Mouse (Mus musculus) kidney, embryonic 16.5 days (tissue): ENCODE data around the gene Bik. TPM values are rescaled to one million over a fixed set of nuclear protein-coding genes. Genes with fewer than 3 reads are reported as not detected.
A peak's percentile ranks its signal among the peaks of the same experiment; 100 is the strongest.

Experiments used
- ATAC-seq: fragments of 200-750 bp; cut with Nextera tagmentation; 2 replicates; pipeline ENCODE4 v1.8.0; 2017; ENCODE audit warnings: moderate TSS enrichment; ENCODE audit not compliant: low FRiP score, low TSS enrichment
- H3K27ac ChIP-seq: fragments of 300-500 bp; sonication (generic); 2 replicates; pipeline ENCODE4 v1.5.1; 2014; ENCODE audit warnings: low read length
- H3K27me3 ChIP-seq: fragments of 300-500 bp; sonication (generic); 2 replicates; pipeline ENCODE4 v1.6.1; 2014; ENCODE audit warnings: low read length, control low read depth, mixed read lengths; ENCODE audit not compliant: insufficient read depth
- H3K36me3 ChIP-seq: fragments of 300-500 bp; sonication (generic); 2 replicates; pipeline ENCODE4 v1.6.1; 2014; ENCODE audit warnings: low read length, control low read depth, mixed read lengths; ENCODE audit not compliant: insufficient read depth
- H3K4me1 ChIP-seq: fragments of 300-500 bp; sonication (generic); 2 replicates; pipeline ENCODE4 v1.6.1; 2014; ENCODE audit warnings: low read length, control low read depth, mixed read lengths; ENCODE audit not compliant: insufficient read depth
- H3K4me2 ChIP-seq: fragments of 300-500 bp; sonication (generic); replicated peaks from 2 replicates; pipeline ENCODE4 v1.6.1; 2014; ENCODE audit warnings: low read depth, low read length
- H3K4me3 ChIP-seq: fragments of 300-500 bp; sonication (generic); 2 replicates; pipeline ENCODE4 v1.5.1; 2014; ENCODE audit warnings: mild to moderate bottlenecking, low read length
- H3K9ac ChIP-seq: fragments of 300-500 bp; sonication (generic); replicated peaks from 2 replicates; pipeline ENCODE4 v1.6.1; 2014; ENCODE audit warnings: low read length
- H3K9me3 ChIP-seq: fragments of 300-500 bp; sonication (generic); 2 replicates; pipeline ENCODE4 v1.6.1; 2016; ENCODE audit warnings: low read length, control low read depth
- WGBS: fragments of 180-500 bp; shearing (Covaris S2); extraction: QIAGEN DNeasy Blood & Tissue Kit; methylation state at CpG from one replicate; pipeline ENCODE4 v1.1.7; 2014; 5-methylcytosine and 5-hydroxymethylcytosine counted together
- polyA plus RNA-seq: library from polyadenylated mRNA; unstranded; fragments of >200 nt; fragmentation: Nextera tagmentation; extraction: Ambion mirVana; gene quantifications from 2 replicates; pipeline ENCODE4 v1.2.1, GENCODE M21; 2015

Bik gene
- polyA plus RNA-seq, 1 experiment from 2014 or later = 11.9 TPM

DNA sequence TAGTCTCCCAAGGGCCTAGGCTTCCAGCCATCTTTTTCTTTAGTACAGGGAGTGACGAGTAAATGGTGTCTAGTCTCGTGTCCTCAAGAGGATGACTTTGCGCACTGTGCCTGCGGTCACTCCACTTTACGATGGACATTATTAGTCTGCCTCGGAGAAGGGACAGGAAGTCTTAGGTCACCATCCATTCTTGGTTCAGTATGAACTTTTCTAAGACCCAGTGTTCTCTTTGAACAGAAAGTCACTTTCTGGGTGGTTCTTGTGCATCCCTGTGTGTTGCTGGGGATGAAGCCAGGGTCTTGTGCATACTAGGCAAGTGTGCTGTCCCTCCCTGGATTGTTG lies 9.2 kb downstream of the Bik start:
- Histone ChIP-seq H3K36me3 (no peaks in the 10 kb centered on the region), H3K4me3 (no peak overlapping the region), H3K27ac (no peak overlapping the region), H3K9ac (no peak overlapping the region), H3K4me1 (peaks cover 15% of the 10 kb centered on the region), H3K4me2 (no peak overlapping the region), H3K27me3 (no peaks in the 10 kb centered on the region), H3K9me3 (no peaks in the 10 kb centered on the region)
- WGBS = 67% methylated on average over 6 of the region's 6 CpGs
- no peak for ATAC-seq

GRCm38 (mm10) chr15:83538855-83539254 lies 12.2 kb downstream of the Bik start:
- Histone ChIP-seq H3K9me3 (no peaks in the 10 kb centered on the region), H3K4me1 (peaks cover 14% of the 10 kb centered on the region), H3K4me2 (no peak overlapping the region), H3K4me3 (no peak overlapping the region), H3K27me3 (no peaks in the 10 kb centered on the region), H3K27ac (no peak overlapping the region), H3K9ac (no peak overlapping the region), H3K36me3 (no peaks in the 10 kb centered on the region)
- no peak for ATAC-seq
- WGBS = 100% methylated on average over 2 of the region's 2 CpGs

GRCm38 (mm10) chr15:83539905-83540304 lies 13.2 kb downstream of the Bik start:
- H3K27me3 ChIP-seq = no peaks in the 10 kb centered on the region
- no peak overlapping the region for H3K4me3 ChIP-seq
- peaks cover 14% of the 10 kb centered on the region for H3K4me1 ChIP-seq
- 41% methylated on average over 4 of the region's 4 CpGs for WGBS
- H3K27ac ChIP-seq = no peak overlapping the region
- no peak overlapping the region for H3K4me2 ChIP-seq
- no peaks in the 10 kb centered on the region for H3K9me3 ChIP-seq
- no peaks in the 10 kb centered on the region for H3K36me3 ChIP-seq
- no peak overlapping the region for H3K9ac ChIP-seq
- 0 out of 2 replicates have a peak, but pooled peaks have one; percentile 46 for ATAC-seq

DNA sequence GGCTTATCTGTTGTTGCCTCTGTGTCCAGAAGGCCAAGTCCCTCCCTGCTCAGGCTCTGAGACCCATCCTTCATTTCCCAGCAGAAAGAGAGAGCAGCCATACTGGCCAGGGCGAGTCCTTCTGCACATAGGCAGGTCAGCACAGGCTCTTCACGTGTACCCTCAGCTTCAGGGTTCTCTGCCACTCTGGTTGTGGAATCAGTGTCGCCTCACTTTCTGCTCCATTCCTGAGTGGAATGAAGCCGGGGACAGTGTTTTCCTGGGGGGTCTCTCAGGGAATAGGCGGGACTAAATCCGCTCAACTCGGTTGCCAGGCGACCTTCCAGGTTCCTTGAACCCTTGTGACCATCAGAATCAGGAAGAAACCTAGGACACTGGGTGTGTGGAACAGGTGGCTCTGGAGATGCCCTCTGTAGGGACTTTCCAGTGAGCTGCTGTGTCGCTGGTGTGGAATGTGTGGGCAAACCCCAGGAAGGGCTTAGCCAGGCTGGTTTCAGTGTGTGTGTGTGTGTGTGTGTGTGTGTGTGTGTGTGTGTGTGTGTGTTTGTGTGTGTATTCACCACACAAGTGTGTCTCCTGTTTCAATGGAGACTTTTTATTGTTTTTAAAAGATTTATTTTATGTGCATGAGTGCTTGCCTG lies 15.1 kb downstream of the Bik start:
- no peak overlapping the region for H3K9ac ChIP-seq
- ATAC-seq = no peak
- no peak overlapping the region for H3K4me2 ChIP-seq
- no peak overlapping the region for H3K4me3 ChIP-seq
- no peaks in the 10 kb centered on the region for H3K27me3 ChIP-seq
- 86% methylated on average over 9 of the region's 9 CpGs for WGBS
- H3K27ac ChIP-seq = no peak overlapping the region
- peaks cover 14% of the 10 kb centered on the region for H3K4me1 ChIP-seq
- no peaks in the 10 kb centered on the region for H3K9me3 ChIP-seq
- peaks cover 7% of the 10 kb centered on the region; the same call in 1 of the 2 replicates for H3K36me3 ChIP-seq

- no peak overlapping the region for H3K27ac ChIP-seq
- H3K4me1 ChIP-seq = no peaks in the 10 kb centered on the region
- H3K36me3 ChIP-seq = peaks cover 47% of the 10 kb centered on the region
- ATAC-seq = no peak
- H3K27me3 ChIP-seq = no peaks in the 10 kb centered on the region
- H3K4me3 ChIP-seq = no peak overlapping the region
- H3K9ac ChIP-seq = no peak overlapping the region
- no peak overlapping the region for H3K4me2 ChIP-seq
- H3K9me3 ChIP-seq = no peaks in the 10 kb centered on the region
- WGBS = 93% methylated on average over 7 of the region's 7 CpGs
Observed at GRCm38 (mm10) chr15:83546029-83546428, 19.4 kb downstream of the Bik start.

GRCm38 (mm10) chr15:83547144-83547543 lies 20.5 kb downstream of the Bik start:
- Histone ChIP-seq H3K4me2 (no peak overlapping the region), H3K27me3 (no peaks in the 10 kb centered on the region), H3K27ac (no peak overlapping the region), H3K9me3 (no peaks in the 10 kb centered on the region), H3K4me3 (no peak overlapping the region), H3K4me1 (no peaks in the 10 kb centered on the region), H3K9ac (no peak overlapping the region), H3K36me3 (peaks cover 50% of the 10 kb centered on the region)
- WGBS = 90% methylated on average over 8 of the region's 8 CpGs
- ATAC-seq = no peak

- ATAC-seq = no peak
- 86% methylated on average over 2 of the region's 2 CpGs for WGBS
- no peak overlapping the region for H3K9ac ChIP-seq
Observed at GRCm38 (mm10) chr15:83550137-83550536, 23.5 kb downstream of the Bik start.

DNA sequence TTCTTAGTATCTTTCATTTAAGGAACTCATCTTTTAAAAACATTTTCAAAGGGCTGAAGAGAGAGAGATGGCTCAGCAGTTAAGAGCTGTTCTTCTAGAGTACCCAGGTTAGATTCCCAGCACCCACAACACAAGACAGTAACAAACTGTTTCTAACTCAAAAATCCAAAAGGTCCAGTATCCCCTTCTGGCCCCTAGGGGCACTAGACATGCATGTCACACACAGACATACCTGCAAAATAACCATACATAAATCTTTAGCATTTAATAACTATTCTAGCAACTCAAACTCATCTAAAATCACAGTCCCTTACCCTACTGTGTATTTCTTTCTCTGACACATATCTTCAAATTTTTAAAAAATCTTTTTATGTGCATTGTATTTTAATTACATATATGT lies 27.2 kb downstream of the Bik start:
- H3K36me3 ChIP-seq = peaks cover 26% of the 10 kb centered on the region
- H3K4me1 ChIP-seq = peaks cover 6% of the 10 kb centered on the region
- H3K9ac ChIP-seq = no peak overlapping the region
- no peak overlapping the region for H3K27ac ChIP-seq
- no peak for ATAC-seq
- H3K4me2 ChIP-seq = no peak overlapping the region
- H3K4me3 ChIP-seq = no peak overlapping the region
- no peaks in the 10 kb centered on the region for H3K9me3 ChIP-seq
- H3K27me3 ChIP-seq = no peaks in the 10 kb centered on the region

More at GRCm38 (mm10) chr15:83550137-83550536, 23.5 kb downstream of the Bik start:
- Histone ChIP-seq H3K9me3 (no peaks in the 10 kb centered on the region), H3K4me3 (no peak overlapping the region), H3K36me3 (peaks cover 53% of the 10 kb centered on the region), H3K4me2 (no peak overlapping the region), H3K27me3 (no peaks in the 10 kb centered on the region), H3K4me1 (peaks cover 6% of the 10 kb centered on the region), H3K27ac (no peak overlapping the region)

DNA sequence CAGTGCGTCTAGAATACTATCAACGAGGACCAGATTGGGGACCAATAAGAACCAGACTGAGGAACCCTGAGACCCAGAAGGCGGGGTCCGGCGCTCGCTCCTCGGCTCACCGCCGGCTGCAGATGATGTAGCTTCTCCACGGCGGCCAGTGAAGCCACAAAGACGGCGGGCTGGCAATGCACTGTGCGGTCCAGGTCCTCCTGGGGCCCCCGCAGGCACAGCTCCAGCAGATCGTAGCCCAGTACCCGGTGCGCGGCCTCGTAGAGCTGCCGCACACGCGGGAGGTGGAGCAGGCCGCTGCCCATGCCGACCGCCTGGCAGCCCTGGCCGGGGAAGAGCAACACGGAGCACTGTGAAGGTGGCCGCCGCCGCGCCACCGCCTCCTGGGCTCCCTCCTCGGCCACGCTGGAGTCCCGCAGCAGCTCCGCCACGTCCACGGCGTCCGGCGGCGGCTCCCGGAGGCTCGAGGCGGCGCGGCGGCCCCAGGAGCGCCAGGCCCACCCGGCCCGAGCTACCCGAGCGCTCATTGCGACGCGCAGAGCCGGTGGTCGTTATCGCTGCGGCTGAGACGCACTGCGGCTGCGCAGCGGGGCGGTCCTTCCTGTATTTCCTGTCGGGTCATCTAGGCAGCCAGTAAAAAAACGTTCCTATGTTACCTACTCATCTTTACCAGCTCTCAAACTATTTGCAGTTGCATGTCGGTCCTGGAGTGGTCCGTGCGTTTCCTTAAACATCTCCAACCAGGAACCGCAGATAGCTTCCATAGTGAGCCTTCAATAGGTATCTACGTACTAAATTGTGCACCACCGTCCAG lies 28.7 kb downstream of the Bik start:
- Histone ChIP-seq H3K9ac (peak overlapping the region; percentile 97), H3K9me3 (no peaks in the 10 kb centered on the region), H3K4me2 (peak overlapping the region; percentile 86), H3K27me3 (no peaks in the 10 kb centered on the region), H3K4me1 (peaks cover 6% of the 10 kb centered on the region), H3K4me3 (peak overlapping the region; percentile 89), H3K27ac (peak overlapping the region; percentile 93), H3K36me3 (peaks cover 12% of the 10 kb centered on the region)
- WGBS = under 1% methylated on average over 73 of the region's 74 CpGs
- ATAC-seq = peak; percentile 89

GRCm38 (mm10) chr15:83560941-83561477 lies 34.3 kb downstream of the Bik start:
- H3K27me3 ChIP-seq = no peaks in the 10 kb centered on the region
- WGBS = 61% methylated on average over 5 of the region's 5 CpGs
- H3K4me3 ChIP-seq = no peak overlapping the region
- ATAC-seq = no peak
- peaks cover 13% of the 10 kb centered on the region for H3K4me1 ChIP-seq
- no peak overlapping the region for H3K9ac ChIP-seq
- no peak overlapping the region for H3K4me2 ChIP-seq
- H3K9me3 ChIP-seq = no peaks in the 10 kb centered on the region
- H3K27ac ChIP-seq = no peak overlapping the region
- H3K36me3 ChIP-seq = no peaks in the 10 kb centered on the region
